In genomic region chr15:98976763-98977758, GRCm38 (mm10) we compare ENCODE assay signal across 10 mouse cellular contexts. TPM values are rescaled to one million over a fixed set of nuclear protein-coding genes. Genes with fewer than 3 reads are reported as not detected.
DNase-seq lines count a peak whose midpoint lies in the region; ATAC-seq and TF ChIP-seq lines count a peak whose summit lies in the region.
"Had no signal": no experiment of that assay in that cellular context is flagged by ENCODE, and none has a peak within 500 bp of the region (broad histone marks: within the 10 kb centered on the region; RNA-seq: fewer than 3 reads in every experiment).

No protein-coding gene starts in this region.

- ATAC-seq in lung, embryonic 14.5 days (ENCODE audit: insufficient read depth), result no peak
- ATAC-seq in hindbrain, embryonic 16.5 days, result 0 out of 2 replicates have a peak, but pooled peaks have one; percentile 26
- no peak for ATAC-seq in neural tube, embryonic 14.5 days (ENCODE audit: low read depth)

- peak; percentile 47 for DNase-seq in lung, embryonic 14.5 days
- no peak for DNase-seq in lung, postnatal 14 days
- DNase-seq in embryonic facial prominence, embryonic 10.5 days (ENCODE audit: low spot score), result no peak
- DNase-seq in right cerebral cortex, postnatal 25 days, result no peak
- no peak for DNase-seq in left cerebral cortex, adult 18-20 months (ENCODE audit: low spot score in 2 of 2)
- no peak for DNase-seq in left cerebral cortex, postnatal 4 days
- DNase-seq: adrenal gland, adult 8-10 months had no signal

- TF ChIP-seq CTCF in lung, embryonic 14.5 days (IDR thresholded peaks at IDR 0.05; ENCODE audit: low read depth), result no peak

- no peak overlapping the region; the same call in 1 of the 2 replicates for H3K9ac ChIP-seq in lung, embryonic 14.5 days
- H3K9ac ChIP-seq in hindbrain, embryonic 16.5 days (ENCODE audit: low read depth, low read length), result peak overlapping the region; percentile 62
- H3K9ac ChIP-seq in neural tube, embryonic 14.5 days (replicated peaks; ENCODE audit: low read depth, low read length), result peak overlapping the region; percentile 42; the same call in 1 of the 2 replicates

- H3K9me3 ChIP-seq in lung, embryonic 14.5 days (ENCODE audit: low read depth, low read length), result no peaks in the 10 kb centered on the region
- no peaks in the 10 kb centered on the region for H3K9me3 ChIP-seq in embryonic facial prominence, embryonic 10.5 days
- H3K9me3 ChIP-seq in hindbrain, embryonic 16.5 days (ENCODE audit: control insufficient read depth, low read length), result no peaks in the 10 kb centered on the region
- H3K9me3 ChIP-seq in neural tube, embryonic 14.5 days (ENCODE audit: control insufficient read depth, low read length), result no peaks in the 10 kb centered on the region
- H3K9me3 ChIP-seq: megakaryocyte, embryonic 14.5 days had no signal

- no peaks in the 10 kb centered on the region for H3K36me3 ChIP-seq in lung, embryonic 14.5 days (ENCODE audit: insufficient read depth)
- H3K36me3 ChIP-seq in embryonic facial prominence, embryonic 10.5 days (replicated peaks), result no peaks in the 10 kb centered on the region
- no peaks in the 10 kb centered on the region for H3K36me3 ChIP-seq in hindbrain, embryonic 16.5 days (ENCODE audit: control insufficient read depth, insufficient read depth, low read length)
- no peaks in the 10 kb centered on the region for H3K36me3 ChIP-seq in neural tube, embryonic 14.5 days (ENCODE audit: control insufficient read depth, insufficient read depth, low read length)

- no peaks in the 10 kb centered on the region for H3K27me3 ChIP-seq in lung, embryonic 14.5 days (ENCODE audit: insufficient read depth, low read length)
- no peaks in the 10 kb centered on the region for H3K27me3 ChIP-seq in embryonic facial prominence, embryonic 10.5 days (replicated peaks; ENCODE audit: low read depth, poor library complexity, severe bottlenecking)
- H3K27me3 ChIP-seq in hindbrain, embryonic 16.5 days (replicated peaks; ENCODE audit: control insufficient read depth, insufficient read depth, low read length), result no peaks in the 10 kb centered on the region
- no peaks in the 10 kb centered on the region for H3K27me3 ChIP-seq in neural tube, embryonic 14.5 days (ENCODE audit: control insufficient read depth, insufficient read depth, low read length)

- intact Hi-C loops in left cerebral cortex, postnatal 4 days (cut with DNase I), result no loop called here

- 56% methylated on average over 21 of the region's 21 CpGs for WGBS in lung, embryonic 14.5 days
- 73% methylated on average over 21 of the region's 21 CpGs for WGBS in embryonic facial prominence, embryonic 10.5 days
- WGBS in hindbrain, embryonic 16.5 days, result 48% methylated on average over 21 of the region's 21 CpGs
- 57% methylated on average over 21 of the region's 21 CpGs for WGBS in neural tube, embryonic 14.5 days

- peak overlapping the region; percentile 71 for H3K27ac ChIP-seq in lung, embryonic 14.5 days (ENCODE audit: low read depth)
- H3K27ac ChIP-seq in embryonic facial prominence, embryonic 10.5 days (replicated peaks), result peak overlapping the region; percentile 69
- peak overlapping the region; percentile 92 for H3K27ac ChIP-seq in hindbrain, embryonic 16.5 days (ENCODE audit: low read depth, low read length)
- H3K27ac ChIP-seq in neural tube, embryonic 14.5 days (ENCODE audit: low read depth, low read length), result peak overlapping the region; percentile 89

- peak overlapping the region; percentile 38; the same call in 1 of the 2 replicates for H3K4me2 ChIP-seq in lung, embryonic 14.5 days
- H3K4me2 ChIP-seq in hindbrain, embryonic 16.5 days (ENCODE audit: low read length), result peak overlapping the region; percentile 58
- H3K4me2 ChIP-seq in neural tube, embryonic 14.5 days (ENCODE audit: low read depth, low read length), result peak overlapping the region; percentile 45

- H3K4me1 ChIP-seq in lung, embryonic 14.5 days (ENCODE audit: insufficient read depth), result peaks cover 11% of the 10 kb centered on the region
- H3K4me1 ChIP-seq in embryonic facial prominence, embryonic 10.5 days, result peaks cover 41% of the 10 kb centered on the region
- H3K4me1 ChIP-seq in hindbrain, embryonic 16.5 days (ENCODE audit: control insufficient read depth, insufficient read depth, low read depth, low read length), result peaks cover 36% of the 10 kb centered on the region
- H3K4me1 ChIP-seq in neural tube, embryonic 14.5 days (ENCODE audit: control insufficient read depth, insufficient read depth, low read length), result peaks cover 37% of the 10 kb centered on the region

- H3K4me3 ChIP-seq in lung, embryonic 14.5 days (ENCODE audit: low read depth, low read length), result no peak overlapping the region
- H3K4me3 ChIP-seq in embryonic facial prominence, embryonic 10.5 days, result no peak overlapping the region
- peak overlapping the region; percentile 25; the same call in 1 of the 2 replicates for H3K4me3 ChIP-seq in hindbrain, embryonic 16.5 days (ENCODE audit: low read length)
- no peak overlapping the region for H3K4me3 ChIP-seq in neural tube, embryonic 14.5 days (ENCODE audit: low read depth, low read length)
- H3K4me3 ChIP-seq: megakaryocyte, embryonic 14.5 days had no signal

RNA-seq across cellular contexts. Expression of gene Tuba1a, which starts 23.6 kb away (rescaled TPM):
- polyA plus RNA-seq in lung, embryonic 14.5 days (2014; fragmentation: Nextera tagmentation; extraction: Ambion mirVana), result 1,129 and 1,167 TPM in 2 replicates
- 2,739 and 2,840 TPM in 2 replicates for polyA plus RNA-seq in embryonic facial prominence, embryonic 10.5 days (2016; fragmentation: Nextera tagmentation; extraction: Ambion mirVana)
- polyA plus RNA-seq in hindbrain, embryonic 16.5 days (2015; fragmentation: Nextera tagmentation; extraction: Ambion mirVana), result 15,480 and 15,543 TPM in 2 replicates
- polyA plus RNA-seq in neural tube, embryonic 14.5 days (2014; fragmentation: Nextera tagmentation; extraction: Ambion mirVana), result 13,706 and 14,496 TPM in 2 replicates
- total RNA-seq in left cerebral cortex, adult 18-20 months (2021), result 100 to 1,000 TPM; 874 to 893 TPM
- total RNA-seq in left cerebral cortex, postnatal 4 days (2021), result 1,000 to 10,000 TPM; 8,276 to 8,744 TPM

RNA-seq across cellular contexts. Expression of gene Gm49450, which starts 23.7 kb away (rescaled TPM):
- not detected in 2 replicates for polyA plus RNA-seq in lung, embryonic 14.5 days (2014; fragmentation: Nextera tagmentation; extraction: Ambion mirVana)
- polyA plus RNA-seq in embryonic facial prominence, embryonic 10.5 days (2016; fragmentation: Nextera tagmentation; extraction: Ambion mirVana), result not detected in 2 replicates
- polyA plus RNA-seq in hindbrain, embryonic 16.5 days (2015; fragmentation: Nextera tagmentation; extraction: Ambion mirVana), result not detected in 2 replicates
- polyA plus RNA-seq in neural tube, embryonic 14.5 days (2014; fragmentation: Nextera tagmentation; extraction: Ambion mirVana), result not detected in 2 replicates
- total RNA-seq in left cerebral cortex, adult 18-20 months (2021), result not detected
- not detected for total RNA-seq in left cerebral cortex, postnatal 4 days (2021)
- total RNA-seq: adrenal gland, adult 8-10 months had no signal

RNA-seq across cellular contexts. Expression of gene Tuba1b, which starts 42.7 kb away (rescaled TPM):
- 2,161 and 2,216 TPM in 2 replicates for polyA plus RNA-seq in lung, embryonic 14.5 days (2014; fragmentation: Nextera tagmentation; extraction: Ambion mirVana)
- polyA plus RNA-seq in embryonic facial prominence, embryonic 10.5 days (2016; fragmentation: Nextera tagmentation; extraction: Ambion mirVana), result 2,343 and 2,408 TPM in 2 replicates
- 1,672 and 1,683 TPM in 2 replicates for polyA plus RNA-seq in hindbrain, embryonic 16.5 days (2015; fragmentation: Nextera tagmentation; extraction: Ambion mirVana)
- 1,186 and 1,301 TPM in 2 replicates for polyA plus RNA-seq in neural tube, embryonic 14.5 days (2014; fragmentation: Nextera tagmentation; extraction: Ambion mirVana)
- 100 to 1,000 TPM; 584 to 602 TPM for total RNA-seq in left cerebral cortex, adult 18-20 months (2021)
- total RNA-seq in left cerebral cortex, postnatal 4 days (2021), result 1,000 to 10,000 TPM; 1,107 to 1,135 TPM

RNA-seq across cellular contexts. Expression of gene Tuba1c, which starts 52.6 kb away (rescaled TPM):
- 224 and 232 TPM in 2 replicates for polyA plus RNA-seq in lung, embryonic 14.5 days (2014; fragmentation: Nextera tagmentation; extraction: Ambion mirVana)
- 141 and 144 TPM in 2 replicates for polyA plus RNA-seq in embryonic facial prominence, embryonic 10.5 days (2016; fragmentation: Nextera tagmentation; extraction: Ambion mirVana)
- polyA plus RNA-seq in hindbrain, embryonic 16.5 days (2015; fragmentation: Nextera tagmentation; extraction: Ambion mirVana), result 20.8 and 23.3 TPM in 2 replicates
- 7.3 and 11.5 TPM in 2 replicates for polyA plus RNA-seq in neural tube, embryonic 14.5 days (2014; fragmentation: Nextera tagmentation; extraction: Ambion mirVana)
- total RNA-seq in left cerebral cortex, adult 18-20 months (2021), result 10 to 100 TPM; 65.4 to 66.8 TPM
- 100 to 1,000 TPM; 548 to 589 TPM for total RNA-seq in left cerebral cortex, postnatal 4 days (2021)

RNA-seq across cellular contexts. Expression of gene Lmbr1l, which starts 59.0 kb away (rescaled TPM):
- 4.5 and 5.5 TPM in 2 replicates for polyA plus RNA-seq in lung, embryonic 14.5 days (2014; fragmentation: Nextera tagmentation; extraction: Ambion mirVana)
- polyA plus RNA-seq in embryonic facial prominence, embryonic 10.5 days (2016; fragmentation: Nextera tagmentation; extraction: Ambion mirVana), result 23.4 and 26.9 TPM in 2 replicates
- polyA plus RNA-seq in hindbrain, embryonic 16.5 days (2015; fragmentation: Nextera tagmentation; extraction: Ambion mirVana), result 25.9 and 27.0 TPM in 2 replicates
- polyA plus RNA-seq in neural tube, embryonic 14.5 days (2014; fragmentation: Nextera tagmentation; extraction: Ambion mirVana), result 7.3 and 10.5 TPM in 2 replicates
- total RNA-seq in left cerebral cortex, adult 18-20 months (2021), result 10 to 100 TPM; 12.9 to 17.9 TPM
- total RNA-seq in left cerebral cortex, postnatal 4 days (2021), result 10 to 100 TPM; 31.4 to 42.2 TPM
